Comparison of ENCODE assay signal across 12 mouse cellular contexts in the genomic region with DNA sequence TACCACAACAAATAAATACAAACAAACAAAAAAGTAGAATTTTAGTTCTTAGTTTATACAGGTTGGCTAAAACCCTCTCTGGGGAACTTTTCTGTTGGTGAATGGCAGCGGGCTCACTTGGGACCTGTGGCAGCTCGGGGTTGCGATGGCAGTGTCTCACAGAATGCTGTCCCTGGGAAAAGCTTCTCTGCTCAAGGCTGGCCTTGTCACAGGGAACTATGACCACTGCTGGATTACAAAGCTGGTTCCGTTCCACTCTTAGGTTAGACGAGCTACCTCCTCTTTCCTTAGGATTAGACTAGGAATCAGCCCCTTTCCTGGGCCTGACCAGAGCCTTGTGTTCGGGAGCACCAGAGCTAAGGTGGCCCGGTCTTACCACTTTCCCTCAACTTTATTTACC.
"Had no signal": no experiment of that assay in that cellular context is flagged by ENCODE, and none has a peak within 500 bp of the region (broad histone marks: within the 10 kb centered on the region; RNA-seq: fewer than 3 reads in every experiment).

No protein-coding gene starts in this region.

- DNase-seq: lung, adult 18-20 months; lung, embryonic 14.5 days; lung, postnatal 10 days; lung, postnatal 4 days; retina, postnatal 1 day; right cerebral cortex, adult 18-20 months; right cerebral cortex, postnatal 25 days; right cerebral cortex, postnatal 4 days; spleen, adult 18-20 months; thymus, adult 2 months; thymus, postnatal 25 days; thymus, postnatal 4 days had no signal
